Mouse (Mus musculus) embryonic facial prominence, embryonic 10.5 days (tissue): ENCODE measurements at regions not wholly inside any gene's neighbourhood (a gene's known extent, or its start where the extent isn't known, plus 50 kb on each side); places are given as distances from the start of the nearest gene placed in this dataset.

Source experiments
- DNase-seq: peaks from one replicate; pipeline ENCODE4 v3.0.0-alpha.2; 2017; ENCODE audit warnings: low spot score
- H3K27ac ChIP-seq: fragments of 300-500 bp; sonication (generic); replicated peaks from 2 replicates; pipeline ENCODE4 v1.5.1; 2016; ENCODE audit warnings: mild to moderate bottlenecking
- H3K27me3 ChIP-seq: fragments of 300-500 bp; sonication (generic); replicated peaks from 2 replicates; pipeline ENCODE4 v1.6.1; 2016; ENCODE audit warnings: low read depth, mild to moderate bottlenecking; ENCODE audit not compliant: poor library complexity, severe bottlenecking
- H3K36me3 ChIP-seq: fragments of 300-500 bp; sonication (generic); replicated peaks from 2 replicates; pipeline ENCODE4 v1.6.1; 2016; ENCODE audit warnings: mild to moderate bottlenecking, moderate library complexity
- H3K4me1 ChIP-seq: fragments of 300-500 bp; sonication (generic); 2 replicates; pipeline ENCODE4 v1.6.1; 2016
- H3K4me3 ChIP-seq: fragments of 300-500 bp; sonication (generic); 2 replicates; pipeline ENCODE4 v1.5.1; 2016; ENCODE audit warnings: mild to moderate bottlenecking, moderate library complexity
- H3K9me3 ChIP-seq: fragments of 300-500 bp; sonication (generic); 2 replicates; pipeline ENCODE4 v1.6.1; 2016; ENCODE audit warnings: mild to moderate bottlenecking
- WGBS: fragments of 180-500 bp; shearing (Covaris S2); methylation state at CpG from one replicate; pipeline ENCODE4 v1.1.7; 2016; 5-methylcytosine and 5-hydroxymethylcytosine counted together

- Histone ChIP-seq H3K4me3 (no peak overlapping the region), H3K4me1 (no peaks in the 10 kb centered on the region), H3K36me3 (no peaks in the 10 kb centered on the region), H3K9me3 (no peaks in the 10 kb centered on the region), H3K27ac (no peak overlapping the region), H3K27me3 (no peaks in the 10 kb centered on the region)
- no peak for DNase-seq
- WGBS: 60% methylated on average over 4 of the region's 4 CpGs
These were observed 941.1 kb downstream of the Robo2 start for GRCm38 (mm10) chr16:73470535-73470934.

- Histone ChIP-seq H3K9me3 (no peaks in the 10 kb centered on the region), H3K4me3 (no peak overlapping the region), H3K4me1 (no peaks in the 10 kb centered on the region), H3K27me3 (no peaks in the 10 kb centered on the region), H3K36me3 (no peaks in the 10 kb centered on the region), H3K27ac (no peak overlapping the region)
- 81% methylated on average over 6 of the region's 6 CpGs for WGBS
- no peak for DNase-seq
These were observed 945.3 kb downstream of the Robo2 start for GRCm38 (mm10) chr16:73466296-73466695.

- 89% methylated on average over 4 of the region's 4 CpGs for WGBS
These were observed 949.1 kb downstream of the Robo2 start for GRCm38 (mm10) chr16:73462516-73462915.

GRCm38 (mm10) chr16:73450634-73451245, 960.9 kb downstream of the Robo2 start:
- no peaks in the 10 kb centered on the region for H3K36me3 ChIP-seq

More at GRCm38 (mm10) chr16:73462516-73462915, 949.1 kb downstream of the Robo2 start:
- Histone ChIP-seq H3K27ac (no peak overlapping the region), H3K27me3 (no peaks in the 10 kb centered on the region), H3K4me1 (no peaks in the 10 kb centered on the region), H3K4me3 (no peak overlapping the region), H3K36me3 (no peaks in the 10 kb centered on the region), H3K9me3 (no peaks in the 10 kb centered on the region)
- DNase-seq: no peak

GRCm38 (mm10) chr16:73449836-73450235, 961.8 kb downstream of the Robo2 start:
- no peaks in the 10 kb centered on the region for H3K4me1 ChIP-seq
- WGBS: 82% methylated on average over 7 of the region's 7 CpGs
- no peak overlapping the region for H3K4me3 ChIP-seq
- no peak for DNase-seq
- H3K36me3 ChIP-seq: no peaks in the 10 kb centered on the region
- H3K9me3 ChIP-seq: no peaks in the 10 kb centered on the region
- no peaks in the 10 kb centered on the region for H3K27me3 ChIP-seq
- no peak overlapping the region for H3K27ac ChIP-seq

More at GRCm38 (mm10) chr16:73450634-73451245, 960.9 kb downstream of the Robo2 start:
- H3K9me3 ChIP-seq: no peaks in the 10 kb centered on the region
- no peak for DNase-seq
- no peak overlapping the region for H3K4me3 ChIP-seq
- H3K27ac ChIP-seq: no peak overlapping the region
- no peaks in the 10 kb centered on the region for H3K4me1 ChIP-seq
- no peaks in the 10 kb centered on the region for H3K27me3 ChIP-seq
- WGBS: 84% methylated on average over 3 of the region's 3 CpGs

GRCm38 (mm10) chr16:73435726-73436125, 975.9 kb downstream of the Robo2 start:
- no peak for DNase-seq
- no peaks in the 10 kb centered on the region for H3K27me3 ChIP-seq
- no peaks in the 10 kb centered on the region for H3K4me1 ChIP-seq
- no peak overlapping the region for H3K4me3 ChIP-seq
- H3K36me3 ChIP-seq: no peaks in the 10 kb centered on the region
- H3K9me3 ChIP-seq: no peaks in the 10 kb centered on the region
- WGBS: 75% methylated on average over 3 of the region's 3 CpGs
- H3K27ac ChIP-seq: no peak overlapping the region

- Histone ChIP-seq H3K9me3 (no peaks in the 10 kb centered on the region), H3K4me3 (no peak overlapping the region), H3K4me1 (no peaks in the 10 kb centered on the region), H3K36me3 (no peaks in the 10 kb centered on the region), H3K27ac (no peak overlapping the region), H3K27me3 (no peaks in the 10 kb centered on the region)
- DNase-seq: no peak
- WGBS: 86% methylated on average over 5 of the region's 5 CpGs
These were observed 986.8 kb downstream of the Robo2 start for GRCm38 (mm10) chr16:73424851-73425250.

- H3K27ac ChIP-seq: no peak overlapping the region
- H3K36me3 ChIP-seq: no peaks in the 10 kb centered on the region
- H3K4me3 ChIP-seq: no peak overlapping the region
- no peaks in the 10 kb centered on the region for H3K27me3 ChIP-seq
- no peaks in the 10 kb centered on the region for H3K4me1 ChIP-seq
- no peak for DNase-seq
- H3K9me3 ChIP-seq: no peaks in the 10 kb centered on the region
- WGBS: 92% methylated on average over 2 of the region's 2 CpGs
These were observed 987.3 kb downstream of the Robo2 start for GRCm38 (mm10) chr16:73424311-73424710.

- H3K36me3 ChIP-seq: no peaks in the 10 kb centered on the region
- no peak for DNase-seq
- H3K4me3 ChIP-seq: no peak overlapping the region
- no peaks in the 10 kb centered on the region for H3K4me1 ChIP-seq
- WGBS: 77% methylated on average over 3 of the region's 3 CpGs
- no peaks in the 10 kb centered on the region for H3K9me3 ChIP-seq
- H3K27ac ChIP-seq: no peak overlapping the region
- no peaks in the 10 kb centered on the region for H3K27me3 ChIP-seq
These were observed 1007.1 kb downstream of the Robo2 start for GRCm38 (mm10) chr16:73404509-73404908.

GRCm38 (mm10) chr16:73404099-73404498, 1007.5 kb downstream of the Robo2 start:
- Histone ChIP-seq H3K27ac (no peak overlapping the region), H3K4me1 (no peaks in the 10 kb centered on the region), H3K9me3 (no peaks in the 10 kb centered on the region), H3K36me3 (no peaks in the 10 kb centered on the region), H3K27me3 (no peaks in the 10 kb centered on the region), H3K4me3 (no peak overlapping the region)
- no peak for DNase-seq
- WGBS: 67% methylated on average over 3 of the region's 3 CpGs

GRCm38 (mm10) chr16:73379056-73379455, 1032.6 kb downstream of the Robo2 start:
- H3K4me3 ChIP-seq: no peak overlapping the region
- peak; percentile 42 for DNase-seq
- H3K36me3 ChIP-seq: no peaks in the 10 kb centered on the region
- peaks cover 16% of the 10 kb centered on the region; the same call in 1 of the 2 replicates for H3K27me3 ChIP-seq
- H3K4me1 ChIP-seq: 0 out of 2 replicates have a peak, but pooled peaks cover 6% of the 10 kb centered on the region
- no peaks in the 10 kb centered on the region for H3K9me3 ChIP-seq
- H3K27ac ChIP-seq: no peak overlapping the region
- 25% methylated on average over 2 of the region's 2 CpGs for WGBS

GRCm38 (mm10) chr16:73374608-73375165, 1036.9 kb downstream of the Robo2 start:
- no peak for DNase-seq
- no peaks in the 10 kb centered on the region for H3K36me3 ChIP-seq
- WGBS: 75% methylated on average over 3 of the region's 3 CpGs

GRCm38 (mm10) chr16:73368607-73369233, 1042.9 kb downstream of the Robo2 start:
- Histone ChIP-seq H3K27ac (peak overlapping the region; percentile 65; the same call in 1 of the 2 replicates), H3K4me1 (peaks cover 8% of the 10 kb centered on the region), H3K36me3 (no peaks in the 10 kb centered on the region), H3K27me3 (peaks cover 7% of the 10 kb centered on the region; the same call in 1 of the 2 replicates), H3K9me3 (no peaks in the 10 kb centered on the region), H3K4me3 (no peak overlapping the region)
- 57% methylated on average over 10 of the region's 10 CpGs for WGBS
- no peak for DNase-seq

More at GRCm38 (mm10) chr16:73374608-73375165, 1036.9 kb downstream of the Robo2 start:
- 0 out of 2 replicates have a peak, but pooled peaks cover 6% of the 10 kb centered on the region for H3K4me1 ChIP-seq
- H3K27me3 ChIP-seq: peaks cover 13% of the 10 kb centered on the region; the same call in 1 of the 2 replicates
- H3K9me3 ChIP-seq: no peaks in the 10 kb centered on the region
- no peak overlapping the region for H3K27ac ChIP-seq
- H3K4me3 ChIP-seq: no peak overlapping the region
